Mouse (Mus musculus) hindbrain, embryonic 14.5 days (tissue): Measurements from ENCODE around the gene Tmem161a. TPM values are rescaled to one million over a fixed set of nuclear protein-coding genes. Genes with fewer than 3 reads are reported as not detected.

Experiments
- ATAC-seq: fragments of 200-750 bp; cut with Nextera tagmentation; 2 replicates; pipeline ENCODE4 v1.8.0; 2017; ENCODE audit warnings: moderate number of reproducible peaks, mild to moderate bottlenecking, moderate TSS enrichment, moderate library complexity; ENCODE audit not compliant: low FRiP score
- DNase-seq: peaks from one replicate; pipeline ENCODE4 v3.0.0-alpha.2; 2015; ENCODE audit warnings: low spot score
- H3K27ac ChIP-seq: fragments of 300-500 bp; sonication (generic); 2 replicates; pipeline ENCODE4 v1.5.1; 2014; ENCODE audit warnings: mild to moderate bottlenecking, moderate library complexity
- H3K27me3 ChIP-seq: fragments of 300-500 bp; sonication (generic); 2 replicates; pipeline ENCODE4 v1.6.1; 2014; ENCODE audit warnings: mild to moderate bottlenecking, low read length, mixed read lengths; ENCODE audit not compliant: control insufficient read depth, insufficient read depth
- H3K36me3 ChIP-seq: fragments of 300-500 bp; sonication (generic); replicated peaks from 2 replicates; pipeline ENCODE4 v1.6.1; 2014; ENCODE audit not compliant: control insufficient read depth, insufficient read depth
- H3K4me1 ChIP-seq: fragments of 300-500 bp; sonication (generic); replicated peaks from 2 replicates; pipeline ENCODE4 v1.6.1; 2014; ENCODE audit warnings: antibody characterized with exemption, low read length, mixed read lengths; ENCODE audit not compliant: control insufficient read depth, insufficient read depth
- H3K4me2 ChIP-seq: fragments of 300-500 bp; sonication (generic); replicated peaks from 2 replicates; pipeline ENCODE4 v1.6.1; 2014; ENCODE audit warnings: mild to moderate bottlenecking, moderate library complexity
- H3K4me3 ChIP-seq: fragments of 300-500 bp; sonication (generic); replicated peaks from 2 replicates; pipeline ENCODE4 v1.5.1; 2014; ENCODE audit warnings: mild to moderate bottlenecking, low read length
- H3K9ac ChIP-seq: fragments of 300-500 bp; sonication (generic); 2 replicates; pipeline ENCODE4 v1.6.1; 2014
- H3K9me3 ChIP-seq: fragments of 300-500 bp; sonication (generic); 2 replicates; pipeline ENCODE4 v1.6.1; 2016; ENCODE audit warnings: low read length; ENCODE audit not compliant: control insufficient read depth
- WGBS: fragments of 180-500 bp; shearing (Covaris S2); extraction: QIAGEN DNeasy Blood & Tissue Kit; methylation state at CpG from one replicate; pipeline ENCODE4 v1.1.7; 2014; 5-methylcytosine and 5-hydroxymethylcytosine counted together
- polyA plus RNA-seq: library from polyadenylated mRNA; unstranded; fragments of >200 nt; fragmentation: Nextera tagmentation; extraction: Ambion mirVana; gene quantifications from 2 replicates; pipeline ENCODE4 v1.2.1, GENCODE M21; 2014

The Tmem161a gene
- polyA plus RNA-seq, 1 experiment from 2014 or later, result 39.9 TPM

GRCm38 (mm10) chr8:70220911-70221310 lies 48.8 kb downstream of the Tmem161a start:
- Histone ChIP-seq H3K9me3 (no peaks in the 10 kb centered on the region), H3K27ac (no peak overlapping the region), H3K27me3 (no peaks in the 10 kb centered on the region), H3K9ac (no peak overlapping the region), H3K4me3 (no peak overlapping the region), H3K4me1 (no peaks in the 10 kb centered on the region), H3K36me3 (peaks cover 48% of the 10 kb centered on the region), H3K4me2 (no peak overlapping the region)
- WGBS, result 95% methylated on average over 3 of the region's 3 CpGs
- DNase-seq, result no peak
- no peak for ATAC-seq

DNA sequence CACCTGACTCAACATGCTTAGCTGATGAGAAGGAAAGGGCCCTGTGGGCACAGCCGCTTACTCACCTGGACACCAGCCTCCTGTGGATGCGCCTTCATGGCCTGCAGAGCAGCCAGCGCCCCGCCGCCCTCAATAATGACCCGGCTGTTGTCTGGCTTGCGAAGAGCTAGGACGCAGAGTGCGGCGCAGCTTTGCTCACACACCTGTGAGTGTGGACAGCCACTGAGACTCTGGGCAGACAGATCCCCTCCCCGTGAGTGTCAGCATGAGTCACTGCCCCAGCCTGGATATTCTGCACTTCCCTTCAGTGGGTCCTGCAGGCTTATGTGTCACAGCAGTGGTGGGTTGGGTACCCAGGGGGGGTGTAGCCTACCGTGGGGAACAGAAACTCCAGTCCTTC lies 49.9 kb downstream of the Tmem161a start:
- ATAC-seq, result no peak
- H3K27me3 ChIP-seq, result no peaks in the 10 kb centered on the region
- H3K4me1 ChIP-seq, result no peaks in the 10 kb centered on the region

DNA sequence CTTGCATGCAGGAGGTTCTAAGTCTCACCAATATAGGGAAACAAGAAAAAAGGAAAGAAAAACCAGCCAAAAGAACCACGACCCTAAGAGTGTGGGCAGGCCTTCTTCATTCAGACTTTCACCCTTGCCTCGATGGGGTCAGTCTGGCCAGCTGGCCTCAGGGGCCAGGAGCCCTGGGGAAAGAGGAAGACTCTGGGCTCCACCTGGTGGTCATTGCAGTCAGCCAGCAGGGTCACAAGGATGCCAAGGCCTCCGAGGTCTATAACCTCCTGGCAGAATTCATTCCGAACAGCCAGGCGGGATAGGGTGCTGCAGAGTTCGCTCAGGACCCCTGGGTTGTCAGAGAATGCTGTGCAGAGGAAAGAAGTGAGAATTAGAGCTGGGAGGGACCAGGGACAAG lies 51.2 kb downstream of the Tmem161a start:
- Histone ChIP-seq H3K36me3 (peaks cover 69% of the 10 kb centered on the region), H3K9ac (no peak overlapping the region), H3K27ac (no peak overlapping the region), H3K4me1 (no peaks in the 10 kb centered on the region), H3K27me3 (no peaks in the 10 kb centered on the region), H3K4me2 (no peak overlapping the region), H3K9me3 (no peaks in the 10 kb centered on the region), H3K4me3 (no peak overlapping the region)
- ATAC-seq, result no peak
- no peak for DNase-seq
- 53% methylated on average over 6 of the region's 6 CpGs for WGBS

More for the DNA sequence above, 49.9 kb downstream of the Tmem161a start:
- DNase-seq, result no peak
- Histone ChIP-seq H3K9me3 (no peaks in the 10 kb centered on the region), H3K27ac (no peak overlapping the region), H3K9ac (no peak overlapping the region), H3K36me3 (peaks cover 56% of the 10 kb centered on the region), H3K4me3 (no peak overlapping the region), H3K4me2 (no peak overlapping the region)
- WGBS, result 91% methylated on average over 12 of the region's 12 CpGs

- Histone ChIP-seq H3K4me1 (peaks cover under 1% of the 10 kb centered on the region), H3K9me3 (no peaks in the 10 kb centered on the region), H3K27me3 (no peaks in the 10 kb centered on the region), H3K36me3 (peaks cover 77% of the 10 kb centered on the region), H3K4me2 (no peak overlapping the region), H3K4me3 (no peak overlapping the region), H3K27ac (no peak overlapping the region), H3K9ac (0 out of 2 replicates have a peak overlapping the region, but pooled peaks have one; percentile 3)
- ATAC-seq (no peak), DNase-seq (no peak)
- WGBS, result 20% methylated on average over 4 of the region's 4 CpGs
These were observed 55.8 kb downstream of the Tmem161a start for GRCm38 (mm10) chr8:70227997-70228396.

DNA sequence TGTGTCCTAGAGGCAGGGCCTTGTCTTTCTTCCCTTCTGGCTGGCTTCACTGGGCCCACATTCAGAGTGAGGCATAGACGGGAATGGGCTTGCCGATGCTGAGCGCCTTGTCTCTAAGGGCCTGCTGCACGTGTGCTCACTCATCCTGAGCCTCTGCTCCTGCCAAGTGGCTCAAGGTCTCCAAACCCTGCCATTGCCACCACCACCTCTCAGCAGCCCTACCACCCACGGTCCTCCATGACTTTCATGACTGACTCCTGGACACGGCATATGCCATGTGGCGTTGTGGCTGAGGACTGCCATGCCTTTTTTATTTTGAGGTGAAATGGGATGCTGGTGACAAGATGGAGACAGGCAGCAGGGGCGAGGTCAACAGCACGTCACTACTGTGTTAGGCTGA lies 58.7 kb downstream of the Tmem161a start:
- H3K4me1 ChIP-seq, result peaks cover 13% of the 10 kb centered on the region
- H3K9me3 ChIP-seq, result no peaks in the 10 kb centered on the region
- 92% methylated on average over 9 of the region's 9 CpGs for WGBS
- H3K27me3 ChIP-seq, result no peaks in the 10 kb centered on the region
- H3K9ac ChIP-seq, result no peak overlapping the region
- ATAC-seq, result no peak
- H3K4me2 ChIP-seq, result no peak overlapping the region
- no peak for DNase-seq
- no peak overlapping the region for H3K27ac ChIP-seq
- peaks cover 50% of the 10 kb centered on the region for H3K36me3 ChIP-seq
- H3K4me3 ChIP-seq, result no peak overlapping the region

Other genes starting within 250 kb of the Tmem161a start
- 26.4 and 26.5 TPM in 2 replicates for gene Gatad2a, start 176.0 kb upstream of the Tmem161a start, polyA plus RNA-seq
- 69.3 and 69.4 TPM in 2 replicates for gene Mau2, start 129.6 kb upstream of the Tmem161a start, polyA plus RNA-seq
- 40.3 and 44.8 TPM in 2 replicates for gene Sugp1, start 129.5 kb upstream of the Tmem161a start, polyA plus RNA-seq
- gene Tm6sf2, start 99.4 kb upstream of the Tmem161a start, polyA plus RNA-seq, result 1.0 and 1.9 TPM in 2 replicates
- 0.80 and 1.1 TPM in 2 replicates for gene Hapln4, start 88.9 kb upstream of the Tmem161a start, polyA plus RNA-seq
- gene Ncan, start 51.5 kb upstream of the Tmem161a start, polyA plus RNA-seq, result 141 and 152 TPM in 2 replicates
- 29.1 and 29.5 TPM in 2 replicates for gene Nr2c2ap, start 41.0 kb upstream of the Tmem161a start, polyA plus RNA-seq
- gene Rfxank, start 33.2 kb upstream of the Tmem161a start, polyA plus RNA-seq, result 7.2 and 8.2 TPM in 2 replicates
- 62.1 and 62.7 TPM in 2 replicates for gene Borcs8, start 32.9 kb upstream of the Tmem161a start, polyA plus RNA-seq
- gene Mef2b, start 32.6 kb upstream of the Tmem161a start, polyA plus RNA-seq, result 0.73 and 0.83 TPM in 2 replicates
- 6.5 and 6.9 TPM in 2 replicates for gene Slc25a42, start 39.9 kb downstream of the Tmem161a start, polyA plus RNA-seq
- gene Sugp2, start 61.9 kb downstream of the Tmem161a start, polyA plus RNA-seq, result 77.8 and 78.8 TPM in 2 replicates
- 97.6 and 102 TPM in 2 replicates for gene Armc6, start 62.1 kb downstream of the Tmem161a start, polyA plus RNA-seq
- gene Homer3, start 110.5 kb downstream of the Tmem161a start, polyA plus RNA-seq, result 23.5 and 25.1 TPM in 2 replicates
- gene Ddx49, start 130.1 kb downstream of the Tmem161a start, polyA plus RNA-seq, result 41.8 and 42.5 TPM in 2 replicates
- gene Cope, start 130.2 kb downstream of the Tmem161a start, polyA plus RNA-seq, result 256 and 288 TPM in 2 replicates
- gene Cers1, start 143.4 kb downstream of the Tmem161a start, polyA plus RNA-seq, result 42.9 TPM in 2 replicates
- 0.23 and 3.2 TPM in 2 replicates for gene Gdf1, start 157.5 kb downstream of the Tmem161a start, polyA plus RNA-seq
- gene Upf1, start 180.9 kb downstream of the Tmem161a start, polyA plus RNA-seq, result 17.3 and 17.9 TPM in 2 replicates
- gene Comp, start 201.2 kb downstream of the Tmem161a start, polyA plus RNA-seq, result 0.10 and 0.27 TPM in 2 replicates